Mouse (Mus musculus) kidney, embryonic 14.5 days (tissue): ENCODE measurements around the gene Tmem63b. TPM values are rescaled to one million over a fixed set of nuclear protein-coding genes. Genes with fewer than 3 reads are reported as not detected.
"Not testable (repeated sequence)": the region's sequence is repeated elsewhere in the genome, so short reads cannot be mapped to it uniquely, and the experiment has no call there.

ENCODE experiments used
- ATAC-seq: fragments of 200-750 bp; cut with Nextera tagmentation; 2 replicates; pipeline ENCODE4 v1.8.0; 2017; ENCODE audit warnings: moderate number of reproducible peaks, mild to moderate bottlenecking, moderate TSS enrichment, moderate library complexity; ENCODE audit not compliant: low FRiP score, low TSS enrichment
- H3K27ac ChIP-seq: fragments of 300-500 bp; sonication (generic); 2 replicates; pipeline ENCODE4 v1.5.1; 2014; ENCODE audit warnings: low read depth, mild to moderate bottlenecking, low read length, moderate library complexity, mixed read lengths
- H3K27me3 ChIP-seq: fragments of 300-500 bp; sonication (generic); 2 replicates; pipeline ENCODE4 v1.6.1; 2014; ENCODE audit warnings: mild to moderate bottlenecking, low read length; ENCODE audit not compliant: control insufficient read depth, insufficient read depth
- H3K36me3 ChIP-seq: fragments of 300-500 bp; sonication (generic); 2 replicates; pipeline ENCODE4 v1.6.1; 2014; ENCODE audit warnings: low read length, mixed read lengths; ENCODE audit not compliant: control insufficient read depth, insufficient read depth
- H3K4me1 ChIP-seq: fragments of 300-500 bp; sonication (generic); 2 replicates; pipeline ENCODE4 v1.6.1; 2014; ENCODE audit warnings: low read length, mixed read lengths; ENCODE audit not compliant: control insufficient read depth, insufficient read depth
- H3K4me2 ChIP-seq: fragments of 300-500 bp; sonication (generic); replicated peaks from 2 replicates; pipeline ENCODE4 v1.6.1; 2014; ENCODE audit warnings: low read depth, mild to moderate bottlenecking, low read length
- H3K4me3 ChIP-seq: fragments of 300-500 bp; sonication (generic); 2 replicates; pipeline ENCODE4 v1.5.1; 2014; ENCODE audit warnings: mild to moderate bottlenecking, low read length
- H3K9ac ChIP-seq: fragments of 300-500 bp; sonication (generic); 2 replicates; pipeline ENCODE4 v1.6.1; 2014; ENCODE audit warnings: low read depth, mild to moderate bottlenecking, low read length, moderate library complexity
- H3K9me3 ChIP-seq: fragments of 300-500 bp; sonication (generic); 2 replicates; pipeline ENCODE4 v1.6.1; 2016; ENCODE audit warnings: low read length; ENCODE audit not compliant: control insufficient read depth
- WGBS: fragments of 180-500 bp; shearing (Covaris S2); extraction: QIAGEN DNeasy Blood & Tissue Kit; methylation state at CpG from one replicate; pipeline ENCODE4 v1.1.7; 2014; 5-methylcytosine and 5-hydroxymethylcytosine counted together
- polyA plus RNA-seq: library from polyadenylated mRNA; unstranded; fragments of >200 nt; fragmentation: Nextera tagmentation; extraction: Ambion mirVana; gene quantifications from 2 replicates; pipeline ENCODE4 v1.2.1, GENCODE M21; 2014

The Tmem63b gene
- polyA plus RNA-seq, 1 experiment from 2014 or later, result 28.0 TPM

GRCm38 (mm10) chr17:45628160-45628559, 58.5 kb downstream of the Tmem63b start:
- no peaks in the 10 kb centered on the region for H3K36me3 ChIP-seq
- H3K4me3 ChIP-seq, result no peak overlapping the region
- WGBS, result 43% methylated on average over 3 of the region's 3 CpGs
- no peak overlapping the region for H3K9ac ChIP-seq
- H3K9me3 ChIP-seq, result no peaks in the 10 kb centered on the region
- no peak overlapping the region for H3K27ac ChIP-seq
- no peaks in the 10 kb centered on the region for H3K27me3 ChIP-seq
- peaks cover 8% of the 10 kb centered on the region; the same call in 1 of the 2 replicates for H3K4me1 ChIP-seq
- no peak for ATAC-seq
- H3K4me2 ChIP-seq, result no peak overlapping the region

DNA sequence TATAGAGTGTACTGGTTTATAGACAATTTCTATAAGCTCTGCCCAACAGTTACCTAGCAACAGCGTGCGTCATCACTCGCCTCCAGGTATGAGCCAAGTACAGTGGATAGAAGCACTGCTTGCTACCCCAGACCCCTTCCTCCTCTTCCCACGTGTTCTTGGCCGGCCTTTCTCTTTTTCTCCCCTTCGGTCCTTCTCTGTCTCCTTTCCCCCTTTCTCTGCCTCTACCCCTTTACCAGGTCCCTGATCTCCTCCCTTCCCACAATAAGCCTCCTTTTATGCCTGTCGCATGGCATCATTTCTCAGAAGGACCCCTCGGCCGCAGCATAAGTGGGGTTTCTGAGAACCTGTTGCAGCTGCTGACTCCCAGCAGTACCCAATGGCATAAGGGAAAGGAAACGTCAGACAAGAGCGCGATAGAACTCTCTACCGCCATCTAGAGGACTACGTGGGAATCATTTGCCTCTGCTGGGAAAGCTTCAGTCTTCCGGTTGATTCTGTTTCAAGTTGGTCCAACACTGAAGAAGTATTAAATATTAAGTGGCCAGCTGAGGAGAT, 60.0 kb downstream of the Tmem63b start:
- Histone ChIP-seq H3K9me3 (no peaks in the 10 kb centered on the region), H3K4me1 (peaks cover 8% of the 10 kb centered on the region; the same call in 1 of the 2 replicates), H3K27me3 (no peaks in the 10 kb centered on the region), H3K4me3 (no peak overlapping the region), H3K27ac (no peak overlapping the region), H3K36me3 (no peaks in the 10 kb centered on the region), H3K9ac (no peak overlapping the region), H3K4me2 (no peak overlapping the region; the same call in 1 of the 2 replicates)
- 28% methylated on average over 15 of the region's 15 CpGs for WGBS
- no peak for ATAC-seq

DNA sequence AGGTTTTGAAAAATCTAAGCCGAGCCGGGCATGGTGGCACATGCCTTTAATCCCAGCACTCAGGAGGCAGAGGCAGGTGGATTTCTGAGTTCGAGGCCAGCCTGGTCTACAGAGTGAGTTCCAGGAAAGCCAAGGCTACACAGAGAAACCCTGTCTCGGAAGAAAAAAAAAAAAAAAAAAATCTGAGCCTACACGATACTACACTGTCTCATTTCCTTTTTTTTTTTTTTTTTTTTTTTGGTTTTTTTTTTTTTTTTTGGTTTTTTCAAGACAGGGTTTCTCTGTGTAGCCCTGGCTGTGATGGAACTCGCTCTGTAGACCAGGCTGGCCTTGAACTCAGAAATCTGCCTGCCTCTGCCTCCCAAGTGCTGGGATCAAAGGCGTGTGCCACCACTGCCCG, 63.3 kb downstream of the Tmem63b start:
- not testable (repeated sequence) for H3K9me3 ChIP-seq, H3K4me3 ChIP-seq, H3K4me2 ChIP-seq, H3K27ac ChIP-seq, H3K9ac ChIP-seq, H3K36me3 ChIP-seq, ATAC-seq, H3K27me3 ChIP-seq
- peaks cover 12% of the 10 kb centered on the region; the same call in 1 of the 2 replicates for H3K4me1 ChIP-seq
- WGBS, result 93% methylated on average over 8 of the region's 8 CpGs

- H3K4me2 ChIP-seq, result peak overlapping the region; percentile 38
- WGBS, result 15% methylated on average over 20 of the region's 20 CpGs
Measured at GRCm38 (mm10) chr17:45619386-45620256, 67.1 kb downstream of the Tmem63b start.

DNA sequence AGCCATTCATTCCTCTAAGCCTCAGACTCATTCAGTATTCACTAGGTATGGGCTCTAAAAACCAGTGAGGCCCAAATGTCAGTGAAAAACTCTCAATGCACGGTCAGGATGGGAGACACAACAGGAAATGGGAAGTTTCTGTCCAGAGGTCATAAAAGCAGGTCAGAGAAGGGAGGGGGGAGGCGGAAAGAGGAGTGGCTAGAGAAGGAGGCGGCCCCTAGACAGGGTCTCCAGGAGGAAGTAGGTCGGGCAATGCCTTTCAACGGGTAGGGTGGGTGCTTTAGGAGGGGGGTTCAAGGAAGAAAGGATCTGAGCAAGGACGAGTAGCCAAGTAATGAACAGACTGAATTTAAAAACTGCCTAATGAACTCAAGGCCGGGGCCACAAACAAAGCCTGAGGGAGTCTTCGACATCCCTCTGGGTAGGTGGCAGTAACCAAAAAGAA, 67.7 kb downstream of the Tmem63b start:
- no peaks in the 10 kb centered on the region for H3K27me3 ChIP-seq
- WGBS, result 16% methylated on average over 8 of the region's 8 CpGs
- peak overlapping the region; percentile 38 for H3K4me2 ChIP-seq
- ATAC-seq, result peak; percentile 70
- no peaks in the 10 kb centered on the region for H3K9me3 ChIP-seq
- no peaks in the 10 kb centered on the region for H3K36me3 ChIP-seq
- H3K4me3 ChIP-seq, result peak overlapping the region; percentile 25; the same call in 1 of the 2 replicates
- H3K9ac ChIP-seq, result peak overlapping the region; percentile 40; the same call in 1 of the 2 replicates
- H3K4me1 ChIP-seq, result peaks cover 9% of the 10 kb centered on the region; the same call in 1 of the 2 replicates
- peak overlapping the region; percentile 82; the same call in 1 of the 2 replicates for H3K27ac ChIP-seq

More at GRCm38 (mm10) chr17:45619386-45620256, 67.1 kb downstream of the Tmem63b start:
- Histone ChIP-seq H3K27me3 (no peaks in the 10 kb centered on the region), H3K4me3 (peak overlapping the region; percentile 25; the same call in 1 of the 2 replicates), H3K9ac (peak overlapping the region; percentile 40; the same call in 1 of the 2 replicates), H3K9me3 (no peaks in the 10 kb centered on the region), H3K27ac (peak overlapping the region; percentile 82; the same call in 1 of the 2 replicates), H3K4me1 (peaks cover 9% of the 10 kb centered on the region; the same call in 1 of the 2 replicates), H3K36me3 (no peaks in the 10 kb centered on the region)
- 0 out of 2 replicates have a peak, but pooled peaks have one; percentile 22 for ATAC-seq

GRCm38 (mm10) chr17:45617655-45618054, 69.0 kb downstream of the Tmem63b start:
- Histone ChIP-seq H3K27ac (no peak overlapping the region), H3K9me3 (no peaks in the 10 kb centered on the region), H3K4me2 (no peak overlapping the region), H3K27me3 (no peaks in the 10 kb centered on the region), H3K4me3 (no peak overlapping the region), H3K4me1 (peaks cover 9% of the 10 kb centered on the region; the same call in 1 of the 2 replicates), H3K9ac (no peak overlapping the region), H3K36me3 (no peaks in the 10 kb centered on the region)
- ATAC-seq, result no peak
- WGBS, result 69% methylated on average over 6 of the region's 6 CpGs

DNA sequence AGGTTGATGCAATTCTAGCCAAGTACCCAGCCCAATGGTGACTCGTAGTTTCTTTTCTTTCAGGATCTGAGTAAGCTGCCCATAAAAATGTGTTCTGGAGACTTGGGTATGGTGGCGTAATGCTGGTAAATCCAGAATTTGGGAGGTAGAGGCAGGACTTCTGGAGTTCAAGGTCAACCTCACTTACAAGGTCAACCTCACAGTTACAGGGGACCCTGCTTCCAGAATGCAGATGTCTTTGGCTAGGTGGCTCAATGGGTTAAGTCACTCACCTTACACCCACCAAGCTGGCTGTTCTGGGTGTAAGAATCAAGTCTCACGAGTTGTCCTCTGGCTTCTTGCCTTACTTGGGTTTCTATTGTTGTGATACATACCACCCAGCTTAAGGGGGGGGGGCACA, 70.0 kb downstream of the Tmem63b start:
- WGBS, result 81% methylated on average over 3 of the region's 3 CpGs
- no peaks in the 10 kb centered on the region for H3K36me3 ChIP-seq
- peaks cover 9% of the 10 kb centered on the region; the same call in 1 of the 2 replicates for H3K4me1 ChIP-seq
- no peak overlapping the region for H3K4me2 ChIP-seq
- H3K27me3 ChIP-seq, result no peaks in the 10 kb centered on the region
- no peak overlapping the region for H3K27ac ChIP-seq
- no peak for ATAC-seq
- H3K4me3 ChIP-seq, result no peak overlapping the region
- H3K9me3 ChIP-seq, result no peaks in the 10 kb centered on the region
- H3K9ac ChIP-seq, result no peak overlapping the region

- no peak overlapping the region for H3K4me3 ChIP-seq
- H3K36me3 ChIP-seq, result no peaks in the 10 kb centered on the region
- peaks cover 9% of the 10 kb centered on the region; the same call in 1 of the 2 replicates for H3K4me1 ChIP-seq
- no peak overlapping the region for H3K9ac ChIP-seq
- ATAC-seq, result no peak
- 41% methylated on average over 4 of the region's 4 CpGs for WGBS
- no peaks in the 10 kb centered on the region for H3K27me3 ChIP-seq
- no peak overlapping the region for H3K4me2 ChIP-seq
- H3K9me3 ChIP-seq, result no peaks in the 10 kb centered on the region
- no peak overlapping the region for H3K27ac ChIP-seq
Measured at GRCm38 (mm10) chr17:45616046-45616650, 70.6 kb downstream of the Tmem63b start.
